Mouse (Mus musculus): ENCODE data around the gene Capn7.

Gene Capn7

DNA sequence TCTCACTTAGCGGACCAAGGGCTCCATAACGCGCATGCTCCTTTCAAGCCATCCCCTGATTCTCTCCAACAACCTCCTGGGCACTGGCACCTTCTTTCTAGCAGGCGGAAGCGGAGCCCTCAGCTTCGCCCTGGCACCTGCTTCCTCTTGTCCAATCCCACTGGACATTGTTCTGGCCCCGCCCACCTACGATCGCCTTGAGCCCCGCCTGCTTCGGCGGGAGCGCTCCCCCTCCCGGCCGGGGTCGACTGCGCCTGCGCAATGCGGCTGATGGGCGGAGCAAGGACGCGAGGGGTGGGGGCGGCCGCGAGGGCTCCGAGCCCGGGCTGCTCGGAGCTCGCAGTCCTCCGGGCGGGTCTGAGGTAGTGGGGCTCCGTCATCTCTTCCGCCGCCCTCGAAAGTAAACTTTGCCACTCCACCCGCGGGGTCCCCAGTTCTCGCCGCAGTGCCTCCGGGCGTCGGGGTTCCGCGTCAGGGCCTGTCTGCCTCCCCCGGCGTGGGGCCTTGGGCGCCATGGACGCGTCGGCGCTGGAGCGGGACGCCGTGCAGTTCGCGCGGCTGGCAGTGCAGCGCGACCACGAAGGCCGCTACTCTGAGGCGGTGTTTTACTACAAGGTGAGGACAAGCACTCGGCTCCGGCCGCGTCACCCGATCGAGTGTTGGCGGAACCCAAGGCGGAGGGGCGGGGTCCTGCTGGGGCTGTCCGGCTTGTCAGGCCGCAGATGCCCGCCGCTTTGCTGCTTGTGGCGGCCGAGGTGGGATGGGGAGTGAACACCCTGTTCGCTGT lies at the start of gene Capn7:
Capn7 (plus strand) TSS at position 270 of the 787 bp plus-strand sequence.
- no peak for TF ChIP-seq GATA4 (IDR thresholded peaks at IDR 0.05; ENCODE audit: insufficient replicate concordance, low read length)

DNA sequence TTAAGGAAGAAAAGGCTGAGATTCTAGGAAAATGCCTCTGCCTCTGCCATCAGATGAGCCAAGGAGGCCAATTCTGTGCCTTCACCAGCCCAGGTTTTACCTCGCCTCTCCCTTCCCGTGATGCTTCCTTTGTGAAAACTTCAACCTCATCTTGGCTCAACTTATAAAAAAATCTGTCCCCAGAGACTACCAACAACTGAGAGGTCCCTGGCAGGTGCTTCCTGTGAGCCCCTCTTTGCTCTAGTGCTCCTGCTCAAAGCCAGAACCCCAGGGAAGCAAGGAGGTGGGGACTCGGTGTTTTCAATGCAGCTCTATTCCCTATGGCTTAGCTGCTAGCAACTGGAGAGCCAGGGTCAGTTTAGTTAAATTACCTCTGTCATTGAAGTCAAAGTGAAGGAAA lies 23.2 kb upstream of the Capn7 start:
- no peak for TF ChIP-seq GATA4 (IDR thresholded peaks at IDR 0.05; ENCODE audit: insufficient replicate concordance, low read length)

DNA sequence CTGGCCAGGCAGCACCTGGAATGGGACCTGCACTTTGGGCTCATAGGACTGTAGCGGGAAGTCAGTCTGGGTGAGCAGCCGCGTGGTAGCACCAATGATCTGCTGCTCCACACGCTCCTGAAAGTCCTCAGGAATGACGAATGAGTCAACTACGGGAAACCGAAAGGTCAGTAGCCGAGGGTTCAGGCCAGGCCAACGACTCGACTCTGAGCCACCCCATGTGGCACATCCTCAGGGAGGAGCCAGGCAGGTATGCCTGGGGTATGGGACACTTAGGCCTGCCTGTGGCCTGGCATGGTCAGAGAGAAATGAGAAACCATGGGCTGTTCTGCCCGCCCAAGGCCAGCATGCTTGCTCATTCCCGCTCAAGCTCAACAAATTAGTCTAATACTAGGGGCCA lies 19.8 kb upstream of the Capn7 start:
- TF ChIP-seq GATA4 (IDR thresholded peaks at IDR 0.05; ENCODE audit: insufficient replicate concordance, low read length): no peak

DNA sequence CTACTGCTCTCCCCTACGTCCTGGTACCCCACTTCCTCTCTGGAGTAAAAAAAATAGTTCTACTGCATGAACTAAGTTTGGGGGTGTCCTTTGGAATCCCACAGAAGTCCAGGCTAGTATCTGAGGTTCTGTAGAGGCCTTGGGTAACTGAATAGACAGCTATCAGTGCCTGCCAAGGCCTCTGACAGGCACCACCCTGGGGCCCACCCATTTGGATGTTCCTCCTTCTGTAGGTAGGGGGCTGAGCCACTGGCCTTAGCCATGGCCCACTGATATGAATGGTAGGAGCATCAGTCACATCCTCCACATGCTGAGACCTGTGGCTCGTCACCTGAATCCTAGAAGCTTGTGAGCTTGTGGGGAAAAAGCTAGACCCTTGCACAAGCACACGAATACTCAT lies 18.7 kb upstream of the Capn7 start:
- no peak for TF ChIP-seq GATA4 (IDR thresholded peaks at IDR 0.05; ENCODE audit: insufficient replicate concordance, low read length)

DNA sequence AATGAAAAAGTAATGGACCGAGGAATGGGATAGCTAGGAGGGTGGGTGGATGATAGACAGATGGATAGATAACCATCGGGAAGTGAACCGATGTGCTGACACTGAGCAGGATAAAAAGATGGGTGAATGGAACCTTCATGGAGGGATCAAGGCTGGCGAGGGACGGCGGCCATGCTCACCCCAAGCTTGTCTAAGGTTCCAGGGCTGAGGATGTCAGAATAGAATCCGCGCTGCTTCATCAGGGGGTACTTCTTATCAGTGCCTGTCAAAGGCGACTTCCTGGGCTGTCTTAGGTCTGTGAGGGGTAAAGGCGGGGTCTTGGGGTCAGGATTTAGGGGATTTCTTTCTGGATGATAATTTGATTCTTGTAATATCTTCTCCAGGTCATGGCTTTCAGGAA lies 16.9 kb upstream of the Capn7 start:
- TF ChIP-seq GATA4 (IDR thresholded peaks at IDR 0.05; ENCODE audit: insufficient replicate concordance, low read length): no peak

DNA sequence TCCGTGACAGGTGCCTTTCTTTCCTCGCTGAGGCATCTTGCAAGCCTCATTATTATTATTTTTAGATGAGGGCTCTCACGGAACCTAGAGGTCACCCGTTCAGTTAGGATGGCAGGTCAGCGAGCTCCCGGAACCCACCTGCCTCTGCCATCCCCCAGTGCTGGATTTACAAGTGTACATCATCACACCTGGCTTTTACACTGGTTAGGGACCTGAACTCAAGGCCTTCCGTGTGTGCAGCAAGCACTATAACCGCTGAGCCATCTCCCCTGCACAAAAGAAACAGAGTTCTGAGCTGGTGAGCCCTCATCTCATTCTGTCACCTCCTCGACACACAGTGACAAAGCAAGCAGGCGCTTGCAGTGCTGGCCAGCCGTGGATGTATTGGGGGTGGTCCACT lies 15.3 kb upstream of the Capn7 start:
- no peak for TF ChIP-seq GATA4 (IDR thresholded peaks at IDR 0.05; ENCODE audit: insufficient replicate concordance, low read length)

DNA sequence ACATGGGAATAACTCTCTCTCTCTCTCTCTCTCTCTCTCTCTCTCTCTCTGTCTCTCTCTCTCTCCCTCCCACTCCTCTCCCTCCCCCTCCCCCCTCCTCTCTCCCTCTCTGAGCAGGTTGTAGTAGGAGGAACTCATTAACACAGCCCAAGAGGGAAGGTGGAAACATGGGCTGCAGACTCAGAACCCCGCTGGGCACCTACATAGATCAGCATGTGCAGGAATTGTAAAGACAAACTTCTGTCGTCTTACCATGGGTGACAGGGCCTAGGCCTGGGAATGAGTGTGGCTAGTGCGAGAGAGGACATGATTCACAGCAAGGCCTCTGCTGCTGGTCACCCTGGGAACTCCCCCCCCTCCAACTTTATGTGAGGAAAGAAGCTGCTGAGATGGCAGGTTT lies 14.2 kb upstream of the Capn7 start:
- no peak for TF ChIP-seq GATA4 (IDR thresholded peaks at IDR 0.05; ENCODE audit: insufficient replicate concordance, low read length)

DNA sequence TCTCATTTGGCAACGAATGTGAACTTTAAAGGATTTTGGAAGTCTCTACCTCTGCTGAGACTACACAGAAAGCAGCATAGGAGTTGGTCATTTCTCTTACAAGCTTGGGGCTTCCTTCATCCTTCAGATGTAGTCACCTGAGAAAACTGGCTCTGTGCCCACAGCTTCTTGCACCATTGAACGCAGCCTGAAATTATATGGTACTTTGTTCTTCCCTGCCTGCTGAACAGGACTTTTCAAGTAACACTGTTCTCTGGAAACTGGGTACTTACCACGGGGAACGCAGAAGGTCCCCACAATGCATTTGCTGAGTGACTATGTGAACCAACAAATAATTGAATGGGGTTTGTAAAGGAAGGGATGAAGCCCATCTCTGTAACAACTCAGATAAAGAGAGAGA lies 13.2 kb upstream of the Capn7 start:
- no peak for TF ChIP-seq GATA4 (IDR thresholded peaks at IDR 0.05; ENCODE audit: insufficient replicate concordance, low read length)

DNA sequence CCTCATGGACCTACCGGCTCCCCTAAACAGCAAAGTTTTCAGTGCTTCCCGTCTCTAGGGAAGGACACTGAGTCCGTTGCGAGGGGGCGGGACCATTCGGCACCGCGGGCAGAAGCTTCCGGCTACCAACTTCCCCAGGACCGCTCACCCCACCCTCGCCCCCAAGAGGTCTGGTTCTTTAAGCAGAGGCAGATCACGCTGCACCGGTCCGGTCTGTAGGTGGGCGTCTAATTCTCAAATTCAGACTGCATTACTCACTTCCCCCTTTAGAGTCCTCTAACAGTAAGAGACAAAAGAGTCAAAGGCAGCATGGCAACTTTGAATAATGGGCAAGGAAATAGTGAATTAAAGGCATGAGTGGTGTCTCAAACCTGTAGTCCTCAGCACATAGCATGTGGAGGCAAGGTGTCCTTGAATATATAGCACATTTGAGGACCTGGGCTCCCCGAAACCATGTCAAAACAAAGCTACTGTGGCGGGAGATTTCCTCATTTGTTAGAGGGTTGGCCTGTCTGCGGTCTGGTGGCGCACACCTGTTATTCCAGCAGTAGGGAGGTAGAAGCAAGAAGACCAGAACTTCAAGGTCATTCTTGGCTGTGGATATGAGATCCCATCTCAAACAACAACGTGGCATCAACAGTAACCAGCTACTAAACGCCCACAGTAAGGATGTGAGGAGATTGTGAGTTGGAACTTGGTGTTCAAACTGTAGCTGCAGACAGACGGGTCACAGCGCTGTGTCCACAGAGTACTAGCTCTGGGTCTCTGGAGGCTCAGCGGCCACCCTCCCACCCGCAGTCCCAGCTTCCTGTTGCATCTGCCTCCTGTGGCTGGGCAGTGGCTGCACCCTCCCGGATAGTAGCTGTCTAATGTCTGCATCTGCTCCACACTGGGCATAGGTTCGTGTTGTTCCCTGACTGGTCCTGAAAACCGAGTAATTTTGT lies 12.3 kb upstream of the Capn7 start, which contains the start of gene Dnah1:
Dnah1 (minus strand) TSS at position 48 of the 944 bp plus-strand sequence.
- TF ChIP-seq GATA4 (IDR thresholded peaks at IDR 0.05; ENCODE audit: insufficient replicate concordance, low read length): no peak

DNA sequence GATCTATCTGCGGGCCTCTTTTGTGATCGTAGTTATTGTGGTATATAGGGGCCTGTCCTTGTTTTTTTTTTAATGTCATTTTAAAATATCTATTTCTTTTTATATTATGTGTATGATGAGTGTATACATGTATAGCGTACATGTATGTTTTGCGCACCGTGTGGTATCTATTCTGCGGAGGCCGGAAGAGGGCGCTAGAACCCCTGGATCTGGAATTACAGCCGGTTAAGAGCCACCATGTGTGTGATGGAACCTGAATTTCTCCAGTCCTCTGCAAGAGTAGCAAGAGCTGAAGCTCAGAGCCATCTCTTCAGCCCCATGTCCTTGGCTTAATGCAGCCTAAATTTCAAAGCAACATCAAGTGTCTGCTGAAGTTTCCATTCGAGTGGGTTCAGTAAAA lies 11.6 kb upstream of the Capn7 start:
- no peak for TF ChIP-seq GATA4 (IDR thresholded peaks at IDR 0.05; ENCODE audit: insufficient replicate concordance, low read length)

DNA sequence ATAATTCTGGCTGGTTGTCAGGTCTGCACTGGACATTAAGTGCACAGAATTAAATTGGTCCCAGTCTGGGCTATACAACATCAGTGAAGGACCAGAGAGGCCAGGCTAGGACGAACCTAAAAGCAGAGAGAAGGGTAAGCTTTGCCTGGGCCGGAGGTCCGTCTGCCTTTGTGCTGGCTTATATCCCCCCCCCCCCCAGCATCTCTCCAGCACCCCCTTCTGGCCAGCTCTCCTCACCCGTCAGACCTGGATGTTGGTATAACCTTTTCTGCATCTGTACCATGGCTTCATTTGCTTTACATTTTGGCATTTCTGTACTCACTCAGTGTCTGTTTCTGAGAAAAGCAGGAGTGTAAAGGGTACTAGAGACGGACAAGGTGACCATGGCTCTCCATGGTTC lies 10.9 kb upstream of the Capn7 start:
- TF ChIP-seq GATA4 (IDR thresholded peaks at IDR 0.05; ENCODE audit: insufficient replicate concordance, low read length): no peak

DNA sequence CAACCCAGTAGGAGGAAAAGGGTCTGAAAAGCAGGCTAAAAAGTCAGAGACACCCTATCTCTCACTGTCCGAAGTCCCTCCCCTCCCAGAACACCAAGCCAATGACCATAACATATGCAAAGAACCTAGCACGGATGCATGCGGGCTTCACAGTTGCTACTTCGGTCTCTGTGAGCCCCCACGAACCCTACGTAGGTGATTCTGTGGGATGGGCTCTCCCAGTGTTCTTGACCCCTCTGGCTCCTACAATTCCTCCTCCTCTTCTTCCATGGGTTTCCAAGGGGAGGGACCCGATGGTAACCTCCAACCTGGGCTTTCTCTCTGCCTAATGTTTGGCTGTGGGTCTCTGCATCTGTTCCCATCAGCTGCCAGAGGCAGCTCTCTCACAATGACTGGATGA lies 9.7 kb upstream of the Capn7 start:
- TF ChIP-seq GATA4 (IDR thresholded peaks at IDR 0.05; ENCODE audit: insufficient replicate concordance, low read length): no peak

DNA sequence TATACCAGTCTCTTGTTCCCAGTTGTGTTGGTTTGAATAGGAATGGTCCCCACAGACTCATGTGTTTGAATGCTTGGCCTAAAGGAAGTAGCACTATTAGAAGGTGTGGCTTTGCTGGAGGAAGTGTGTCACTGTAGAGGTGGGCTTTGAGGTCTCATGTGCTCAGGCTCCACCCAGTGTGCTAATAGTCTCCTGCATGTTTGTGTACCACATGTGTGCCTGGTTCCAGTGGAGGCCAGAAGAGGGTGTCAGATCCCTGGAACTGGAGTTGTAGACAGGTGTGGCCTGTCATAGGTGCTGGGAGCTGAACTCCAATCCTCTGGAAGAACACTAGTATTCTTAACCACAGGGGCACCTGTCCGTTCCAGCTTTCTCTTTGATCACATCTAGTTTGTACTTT lies 9.2 kb upstream of the Capn7 start:
- TF ChIP-seq GATA4 (IDR thresholded peaks at IDR 0.05; ENCODE audit: insufficient replicate concordance, low read length): no peak

DNA sequence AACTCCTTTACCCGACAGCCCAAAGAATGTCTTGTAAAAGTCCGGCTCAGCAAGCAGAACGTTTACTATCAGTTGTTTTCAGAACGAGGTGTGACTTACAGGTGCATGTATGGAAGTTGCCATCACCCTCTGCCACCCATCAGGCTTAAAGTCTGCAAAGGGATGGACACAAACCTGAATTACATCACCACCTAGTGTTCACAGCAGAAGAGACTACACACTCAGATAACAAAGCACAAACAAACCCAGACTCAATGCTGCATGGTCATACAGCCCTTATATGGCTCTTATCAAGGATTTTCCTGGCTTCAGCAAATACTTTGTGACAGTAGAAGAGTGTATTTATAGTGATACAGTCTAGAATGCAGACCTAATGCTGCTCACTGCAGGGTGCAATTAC lies 8.8 kb upstream of the Capn7 start:
- no peak for TF ChIP-seq GATA4 (IDR thresholded peaks at IDR 0.05; ENCODE audit: insufficient replicate concordance, low read length)

DNA sequence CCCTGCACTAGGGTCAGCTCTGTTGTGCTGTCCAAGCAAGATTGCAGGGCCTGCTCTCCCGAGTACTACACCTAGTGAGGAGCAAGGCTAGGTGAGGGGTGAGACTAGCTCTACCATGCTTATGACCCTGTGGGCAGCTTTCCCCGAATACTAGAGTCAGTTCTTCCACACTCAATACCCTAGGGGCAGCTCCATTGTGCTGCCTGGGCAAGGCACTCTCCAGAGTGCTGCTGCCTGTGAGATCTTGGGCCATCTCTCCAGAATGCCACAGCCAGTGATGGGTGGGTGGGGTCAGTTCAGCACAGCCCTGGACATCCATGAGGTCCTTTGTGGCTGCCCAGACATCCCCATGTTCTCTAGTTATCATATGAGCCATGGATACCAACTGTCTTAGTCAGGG lies 6.7 kb upstream of the Capn7 start:
- TF ChIP-seq GATA4 (IDR thresholded peaks at IDR 0.05; ENCODE audit: insufficient replicate concordance, low read length): no peak

DNA sequence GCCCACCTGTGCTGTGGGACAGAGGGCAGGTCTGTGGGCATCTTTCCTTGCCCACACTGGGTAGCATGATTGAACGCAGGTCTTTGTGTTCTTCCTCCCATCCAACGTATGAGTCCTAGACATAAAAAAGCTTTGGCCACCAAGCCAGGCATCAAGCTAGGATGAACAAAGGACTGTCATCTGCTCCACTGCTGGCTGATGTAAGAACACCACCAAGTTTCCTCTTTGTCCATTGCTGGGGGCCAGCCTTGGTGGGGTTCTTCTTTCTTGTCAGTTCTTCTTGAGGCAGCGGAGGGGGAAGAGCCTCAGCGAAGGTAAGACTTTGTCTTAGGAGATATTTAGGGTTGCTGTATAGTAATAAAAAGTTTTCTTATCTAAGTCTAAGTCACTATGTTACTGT lies 5.5 kb upstream of the Capn7 start:
- no peak for TF ChIP-seq GATA4 (IDR thresholded peaks at IDR 0.05; ENCODE audit: insufficient replicate concordance, low read length)
